Mouse (Mus musculus) heart, postnatal 4 days (tissue): ENCODE data around the gene March7. TPM values are rescaled to one million over a fixed set of nuclear protein-coding genes. Genes with fewer than 3 reads are reported as not detected.
A peak's percentile ranks its signal among the peaks of the same experiment; 100 is the strongest.

Source experiments
- DNase-seq: peaks from one replicate; pipeline ENCODE4 v3.0.0; 2021
- total RNA-seq, 2 experiments: library from RNA; stranded (reverse); gene quantifications; 2 replicates each; pipeline ENCODE4 v1.2.3; 2021

Gene March7
- 10 to 100 TPM; 54.4 to 57.8 TPM for total RNA-seq

DNA sequence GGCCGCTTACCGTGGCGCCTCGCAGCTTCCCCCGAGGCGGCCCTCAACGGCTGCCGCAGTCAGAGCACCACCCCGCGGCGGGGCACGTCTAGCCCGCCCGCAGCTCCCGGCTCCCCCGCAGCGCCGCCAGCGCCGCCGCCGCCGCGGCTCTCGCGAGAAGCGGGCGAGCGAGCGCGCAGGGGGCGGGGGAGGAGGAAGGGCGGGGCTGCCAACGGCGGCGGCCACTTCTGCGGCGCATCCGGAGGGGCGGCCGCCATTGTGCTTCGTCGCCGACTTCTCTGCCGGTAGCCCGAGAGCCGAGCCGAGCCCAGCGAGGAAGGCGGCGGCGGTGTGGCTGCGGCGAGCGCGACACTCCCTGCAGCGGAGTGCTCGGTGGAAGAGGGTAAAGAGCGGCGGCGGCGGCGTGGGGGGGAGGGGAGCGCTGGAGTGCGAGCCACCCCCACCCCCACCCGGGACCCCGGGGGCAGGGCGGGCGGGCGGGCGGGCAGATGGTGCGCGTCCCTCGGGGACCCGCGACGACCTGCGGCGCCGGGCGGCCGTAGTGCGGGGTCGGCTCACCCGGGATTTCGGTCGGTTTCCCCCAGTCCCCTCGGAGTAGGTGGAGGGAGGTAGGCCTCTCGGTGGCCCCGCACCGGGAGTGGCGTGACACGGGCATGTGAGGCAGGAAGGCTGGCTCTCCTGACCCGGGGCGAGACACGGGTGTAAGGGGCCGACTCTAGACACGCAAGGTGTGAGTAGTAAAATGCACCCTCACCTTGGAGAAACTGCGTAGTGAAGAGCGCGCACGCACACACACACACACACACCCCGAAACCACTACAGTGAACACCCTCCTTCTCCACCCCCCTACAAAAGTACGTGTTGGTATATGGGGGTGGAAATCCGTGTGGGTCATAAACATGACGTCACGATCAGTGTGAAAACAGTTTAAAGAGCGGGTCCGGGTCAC, at the start of gene March7, which contains the start of gene Baz2b:
March7 (plus strand) TSS at position 185 of the 949 bp plus-strand sequence.
Baz2b (minus strand) TSS at position 137 of the 949 bp plus-strand sequence.
- DNase-seq, result peak; percentile 91

DNA sequence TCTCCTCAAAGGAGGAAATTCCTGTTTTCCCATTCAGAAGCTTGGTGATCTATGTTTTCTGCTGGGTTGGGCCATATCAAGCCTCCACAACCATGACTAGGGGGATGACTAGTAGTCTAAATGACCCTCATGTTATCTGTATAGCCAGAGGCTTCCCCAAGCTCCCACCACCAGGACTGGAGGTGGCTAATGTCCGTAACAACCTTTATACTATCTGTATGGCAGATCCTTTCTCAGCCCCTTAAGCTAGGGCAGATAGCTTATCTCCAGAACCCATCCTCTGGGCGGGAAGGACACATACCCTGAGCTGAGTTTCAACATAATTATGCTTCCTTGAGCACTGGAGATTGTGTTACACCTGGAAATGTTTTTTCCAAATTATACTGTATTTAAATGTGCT, 45.9 kb upstream of the March7 start:
- DNase-seq, result no peak

- DNase-seq, result no peak
Observed at GRCm38 (mm10) chr2:60165679-60166078, 44.0 kb upstream of the March7 start.

GRCm38 (mm10) chr2:60166878-60167277, 42.8 kb upstream of the March7 start:
- no peak for DNase-seq

DNA sequence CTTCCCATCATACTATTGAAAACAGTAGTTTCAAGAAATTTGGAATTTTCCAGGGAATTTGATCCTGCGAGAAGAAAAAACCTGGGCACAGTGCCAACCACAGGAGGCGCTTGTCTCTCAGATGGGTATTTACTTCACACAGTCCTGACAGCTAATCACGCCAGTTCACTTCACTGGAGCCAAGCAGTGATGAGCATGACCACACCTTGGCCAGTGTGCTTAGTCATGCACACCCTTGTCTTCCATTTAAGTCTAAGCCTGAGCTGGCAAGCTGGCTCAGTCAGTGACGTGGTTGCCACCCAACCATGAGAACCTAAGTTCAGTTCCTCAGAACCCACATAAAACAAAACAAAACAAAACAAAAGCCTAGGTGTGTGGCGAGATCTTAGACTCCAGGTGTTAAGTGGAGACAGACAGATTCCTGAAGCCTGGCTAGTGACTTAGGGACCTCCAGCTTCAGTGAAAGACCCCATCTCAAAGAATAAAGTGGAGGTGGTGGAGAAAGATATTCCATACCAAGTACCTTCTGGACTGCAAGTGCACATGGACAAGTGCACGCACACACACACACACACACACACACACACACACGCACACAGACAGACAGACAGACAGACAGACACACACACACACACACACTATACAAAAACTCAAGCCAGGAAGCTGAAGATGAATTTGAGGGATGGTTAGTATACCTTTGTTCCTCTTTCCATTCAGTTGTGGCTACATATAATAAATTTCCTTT, 37.7 kb upstream of the March7 start:
- DNase-seq, result peak; percentile 29

GRCm38 (mm10) chr2:60172531-60172914, 37.2 kb upstream of the March7 start:
- no peak for DNase-seq

- no peak for DNase-seq
Observed at GRCm38 (mm10) chr2:60173190-60173589, 36.5 kb upstream of the March7 start.

GRCm38 (mm10) chr2:60173595-60173994, 36.1 kb upstream of the March7 start:
- DNase-seq, result no peak

DNA sequence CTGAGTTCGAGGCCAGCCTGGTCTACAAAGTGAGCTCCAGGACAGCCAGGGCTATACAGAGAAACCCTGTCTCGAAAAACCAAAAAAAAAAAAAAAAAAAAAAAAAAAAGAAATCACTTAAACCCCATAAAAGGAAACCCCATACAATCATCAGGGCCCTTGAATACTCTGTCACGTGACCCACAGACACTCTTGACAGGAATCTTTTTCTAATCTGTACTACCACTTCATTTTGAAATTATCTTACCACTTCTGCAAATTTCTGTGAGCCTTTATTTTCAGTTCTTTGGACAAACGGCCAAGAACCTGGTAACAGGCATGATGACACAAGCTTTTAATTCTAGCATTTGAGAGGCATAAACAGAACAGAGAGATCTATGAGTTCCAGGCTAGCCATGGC, 34.6 kb upstream of the March7 start:
- no peak for DNase-seq

DNA sequence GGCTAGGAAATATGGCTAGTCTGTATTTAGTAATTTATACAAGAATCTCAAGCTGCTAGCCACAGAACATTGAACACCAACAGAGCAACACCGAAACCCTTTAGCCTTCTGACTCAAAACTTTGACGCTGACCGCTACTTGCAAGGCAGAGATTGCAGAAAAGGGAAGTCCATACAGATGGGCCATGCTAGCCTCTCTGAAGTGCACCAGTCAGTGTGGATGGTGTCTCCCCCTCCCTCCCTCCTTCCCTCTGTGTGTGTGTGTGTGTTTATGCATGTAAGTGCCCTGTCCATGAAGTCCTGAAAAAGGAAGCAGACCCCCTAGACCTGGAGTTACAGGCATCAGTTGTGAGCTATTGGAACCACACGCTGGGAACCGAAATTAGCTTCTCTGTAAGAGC, 33.6 kb upstream of the March7 start:
- no peak for DNase-seq

- DNase-seq, result no peak
Observed at GRCm38 (mm10) chr2:60177490-60177889, 32.2 kb upstream of the March7 start.

GRCm38 (mm10) chr2:60181696-60182095, 28.0 kb upstream of the March7 start:
- DNase-seq, result no peak

GRCm38 (mm10) chr2:60196841-60197240, 12.8 kb upstream of the March7 start:
- no peak for DNase-seq

GRCm38 (mm10) chr2:60200051-60200562, 9.6 kb upstream of the March7 start:
- no peak for DNase-seq

GRCm38 (mm10) chr2:60200667-60201066, 9.0 kb upstream of the March7 start:
- DNase-seq, result peak; percentile 76

- DNase-seq, result no peak
Observed at GRCm38 (mm10) chr2:60202900-60203530, 6.7 kb upstream of the March7 start.

DNA sequence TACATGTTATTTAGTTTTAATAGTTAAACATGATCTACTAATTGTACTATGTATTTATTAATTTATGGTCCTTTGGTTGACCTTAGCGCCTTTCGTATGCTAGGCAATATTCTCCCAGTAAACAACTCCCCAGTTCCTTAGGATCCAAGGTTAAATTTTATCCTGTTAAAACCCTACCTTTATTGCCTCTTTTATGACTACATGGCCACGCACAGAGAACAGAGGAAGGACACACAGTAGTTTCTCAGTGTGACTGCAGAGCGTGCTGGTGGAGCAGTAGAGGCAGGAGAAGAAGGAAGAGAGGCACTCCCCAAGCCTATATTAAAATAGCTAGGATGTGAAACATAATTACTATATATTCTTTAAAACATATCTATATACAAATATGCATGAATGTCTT, 6.0 kb upstream of the March7 start:
- DNase-seq, result no peak

GRCm38 (mm10) chr2:60204162-60204561, 5.5 kb upstream of the March7 start:
- no peak for DNase-seq

GRCm38 (mm10) chr2:60205795-60206194, 3.9 kb upstream of the March7 start:
- no peak for DNase-seq

GRCm38 (mm10) chr2:60209122-60209611, 520 bp upstream of the March7 start:
- DNase-seq, result peak; percentile 70

DNA sequence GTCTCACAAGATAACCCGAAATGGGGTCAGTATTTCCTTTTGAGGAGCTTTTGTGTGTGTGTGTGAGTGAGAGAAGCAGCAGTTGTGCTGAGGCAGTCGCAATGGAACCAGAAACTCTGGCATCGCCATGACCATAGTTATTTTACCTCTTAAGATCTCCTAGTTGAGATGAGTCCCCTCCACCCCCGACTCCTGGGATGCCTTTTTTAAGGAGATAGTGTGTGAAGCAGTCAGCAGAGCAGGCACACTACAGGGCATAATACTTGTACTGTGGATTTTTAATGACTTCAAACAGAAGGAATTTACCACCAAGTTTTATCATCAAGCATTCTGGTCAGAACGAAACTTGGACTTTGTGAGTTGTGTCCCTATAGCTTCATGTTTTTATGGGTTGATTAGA, 1.1 kb downstream of the March7 start:
- DNase-seq, result no peak

- DNase-seq, result no peak
Observed at GRCm38 (mm10) chr2:60212488-60212887, 2.8 kb downstream of the March7 start.

GRCm38 (mm10) chr2:60214683-60215082, 5.0 kb downstream of the March7 start:
- DNase-seq, result no peak
